Mouse (Mus musculus) neural tube, embryonic 15.5 days (tissue): ENCODE measurements at regions not wholly inside any gene's neighbourhood (a gene's known extent, or its start where the extent isn't known, plus 50 kb on each side); places are given as distances from the start of the nearest gene placed in this dataset.

Source experiments
- ATAC-seq: fragments of 200-750 bp; cut with Nextera tagmentation; 2 replicates; pipeline ENCODE4 v1.8.0; 2017; ENCODE audit warnings: mild to moderate bottlenecking, moderate TSS enrichment, moderate library complexity; ENCODE audit not compliant: low FRiP score
- H3K27ac ChIP-seq: fragments of 300-500 bp; sonication (generic); replicated peaks from 2 replicates; pipeline ENCODE4 v1.5.1; 2015; ENCODE audit warnings: mild to moderate bottlenecking, inconsistent platforms
- H3K27me3 ChIP-seq: fragments of 300-500 bp; sonication (generic); replicated peaks from 2 replicates; pipeline ENCODE4 v1.6.1; 2015; ENCODE audit warnings: inconsistent platforms
- H3K36me3 ChIP-seq: fragments of 300-500 bp; sonication (generic); 2 replicates; pipeline ENCODE4 v1.6.1; 2015; ENCODE audit warnings: inconsistent platforms
- H3K4me1 ChIP-seq: fragments of 300-500 bp; sonication (generic); 2 replicates; pipeline ENCODE4 v1.6.1; 2015; ENCODE audit warnings: inconsistent platforms
- H3K4me2 ChIP-seq: fragments of 300-500 bp; sonication (generic); 2 replicates; pipeline ENCODE4 v1.6.1; 2015; ENCODE audit warnings: inconsistent platforms, mild to moderate bottlenecking, moderate library complexity
- H3K4me3 ChIP-seq: fragments of 300-500 bp; sonication (generic); replicated peaks from 2 replicates; pipeline ENCODE4 v1.5.1; 2015; ENCODE audit warnings: mild to moderate bottlenecking, inconsistent platforms
- H3K9ac ChIP-seq: fragments of 300-500 bp; sonication (generic); replicated peaks from 2 replicates; pipeline ENCODE4 v1.6.1; 2015; ENCODE audit warnings: mild to moderate bottlenecking, inconsistent platforms
- H3K9me3 ChIP-seq: fragments of 300-500 bp; sonication (generic); replicated peaks from 2 replicates; pipeline ENCODE4 v1.6.1; 2016; ENCODE audit warnings: inconsistent platforms
- WGBS: fragments of 180-500 bp; shearing (Covaris S2); methylation state at CpG from one replicate; pipeline ENCODE4 v1.1.7; 2015; ENCODE audit warnings: mixed read lengths; 5-methylcytosine and 5-hydroxymethylcytosine counted together

DNA sequence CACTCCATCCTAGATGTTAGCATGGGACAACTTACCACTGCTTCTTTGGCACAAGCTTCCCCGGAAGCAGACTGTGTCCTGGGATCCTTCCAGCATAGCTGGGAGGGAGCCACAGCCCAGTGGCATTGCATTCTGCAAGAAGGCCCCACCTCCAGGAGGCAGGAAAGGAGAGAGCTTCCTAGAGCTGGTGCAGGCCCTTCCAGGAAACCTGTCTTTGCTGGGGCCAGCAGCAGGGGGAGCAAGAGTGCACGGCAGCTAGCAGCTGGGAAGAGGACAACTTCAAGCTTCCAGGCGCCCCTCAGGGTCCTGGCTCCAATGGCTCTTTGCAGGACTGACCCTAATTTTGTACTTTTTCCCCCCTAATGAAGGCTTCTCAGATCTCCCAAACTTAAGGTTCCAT, 115.4 kb upstream of the Sorcs3 start:
- Histone ChIP-seq H3K27me3 (no peaks in the 10 kb centered on the region), H3K36me3 (no peaks in the 10 kb centered on the region), H3K4me1 (no peaks in the 10 kb centered on the region), H3K4me3 (no peak overlapping the region), H3K27ac (no peak overlapping the region), H3K4me2 (no peak overlapping the region), H3K9me3 (0 out of 2 replicates have a peak, but pooled peaks cover 3% of the 10 kb centered on the region), H3K9ac (no peak overlapping the region)
- 30% methylated on average over 3 of the region's 3 CpGs for WGBS
- no peak for ATAC-seq

DNA sequence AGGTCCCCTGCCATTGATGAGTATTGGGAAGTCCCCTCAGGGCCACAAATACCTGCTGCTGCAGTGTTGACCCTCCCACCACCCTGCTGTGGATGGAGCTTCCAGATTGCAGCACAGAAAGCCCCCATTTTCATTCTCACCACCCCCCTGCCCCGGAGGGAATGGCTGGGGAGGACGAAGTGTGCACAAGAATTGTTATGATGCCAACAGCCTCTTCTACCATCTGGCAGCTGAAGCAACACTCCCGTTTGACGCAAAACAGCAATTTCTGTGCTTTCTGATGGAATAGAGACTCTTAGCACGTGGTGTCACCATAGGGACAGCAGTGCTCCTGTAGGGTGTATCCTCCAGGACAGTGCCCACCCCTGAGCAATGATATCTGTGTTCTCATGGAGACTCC, 108.5 kb upstream of the Sorcs3 start:
- H3K4me2 ChIP-seq, result no peak overlapping the region
- no peaks in the 10 kb centered on the region for H3K36me3 ChIP-seq
- H3K9ac ChIP-seq, result no peak overlapping the region
- H3K9me3 ChIP-seq, result no peaks in the 10 kb centered on the region
- no peak overlapping the region for H3K27ac ChIP-seq
- ATAC-seq, result no peak
- WGBS, result 65% methylated on average over 5 of the region's 5 CpGs
- H3K27me3 ChIP-seq, result no peaks in the 10 kb centered on the region
- peaks cover 11% of the 10 kb centered on the region; the same call in 1 of the 2 replicates for H3K4me1 ChIP-seq
- H3K4me3 ChIP-seq, result no peak overlapping the region

DNA sequence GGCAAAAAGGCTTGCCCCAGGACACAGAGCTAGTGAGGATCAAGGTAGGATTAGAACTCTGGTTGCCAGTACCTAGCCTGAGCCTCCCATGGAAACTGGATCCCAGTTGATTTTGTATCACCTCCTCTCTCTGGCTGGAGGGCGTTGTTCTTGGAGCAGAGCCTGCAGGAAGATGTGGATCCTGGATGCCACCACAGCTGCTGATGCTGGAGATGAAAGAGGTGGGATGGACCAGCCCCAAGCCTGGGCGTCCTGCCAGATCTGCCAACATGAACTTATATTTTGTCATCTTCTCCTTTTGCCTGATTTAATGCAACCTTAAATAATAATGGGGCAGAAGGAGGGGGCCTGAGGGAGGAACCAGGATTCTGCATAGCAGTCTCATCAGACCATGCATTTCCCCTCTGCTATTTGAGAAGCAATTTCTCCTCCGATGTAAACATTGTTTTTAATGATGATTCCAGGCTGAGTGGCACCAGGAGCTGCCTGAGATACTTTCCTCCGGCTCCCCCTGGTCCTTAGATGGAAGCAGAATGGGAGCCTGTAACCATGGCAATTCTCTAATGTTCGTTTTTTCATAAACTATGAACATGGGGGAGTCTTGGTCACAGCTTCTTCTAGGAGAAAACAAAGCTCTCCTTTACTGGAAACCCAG, 107.8 kb upstream of the Sorcs3 start:
- no peaks in the 10 kb centered on the region for H3K9me3 ChIP-seq
- H3K27me3 ChIP-seq, result no peaks in the 10 kb centered on the region
- no peak; the same call in 1 of the 2 replicates for ATAC-seq
- H3K4me1 ChIP-seq, result peaks cover 11% of the 10 kb centered on the region; the same call in 1 of the 2 replicates
- H3K36me3 ChIP-seq, result no peaks in the 10 kb centered on the region
- no peak overlapping the region for H3K4me3 ChIP-seq
- no peak overlapping the region for H3K9ac ChIP-seq
- 61% methylated on average over 5 of the region's 5 CpGs for WGBS
- no peak overlapping the region for H3K27ac ChIP-seq
- H3K4me2 ChIP-seq, result no peak overlapping the region

DNA sequence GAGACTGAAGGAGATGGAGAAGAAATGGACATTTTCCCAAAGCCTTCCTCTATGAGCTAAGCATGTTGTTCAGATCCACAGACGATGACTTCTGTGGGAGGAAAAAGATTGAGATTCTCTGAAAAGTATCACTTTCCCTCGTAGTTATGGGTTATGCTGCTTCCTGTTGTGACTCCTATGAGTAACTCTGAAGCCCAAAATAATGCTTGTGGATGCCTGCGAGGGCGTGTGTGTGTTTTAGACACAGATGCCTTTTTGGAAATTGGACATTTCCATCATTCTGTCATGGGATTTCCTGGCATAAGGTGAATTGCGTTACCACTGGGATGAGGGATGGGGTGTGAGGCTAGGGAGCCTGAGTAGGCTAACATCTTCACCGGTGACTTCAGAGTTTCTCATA, 104.8 kb upstream of the Sorcs3 start:
- Histone ChIP-seq H3K4me3 (no peak overlapping the region), H3K27me3 (no peaks in the 10 kb centered on the region), H3K27ac (no peak overlapping the region), H3K36me3 (no peaks in the 10 kb centered on the region), H3K4me2 (no peak overlapping the region), H3K9ac (no peak overlapping the region), H3K9me3 (no peaks in the 10 kb centered on the region), H3K4me1 (peaks cover 11% of the 10 kb centered on the region; the same call in 1 of the 2 replicates)
- ATAC-seq, result no peak
- WGBS, result 92% methylated on average over 6 of the region's 6 CpGs

GRCm38 (mm10) chr19:48115155-48115554, 90.7 kb upstream of the Sorcs3 start:
- H3K27me3 ChIP-seq, result no peaks in the 10 kb centered on the region
- H3K36me3 ChIP-seq, result no peaks in the 10 kb centered on the region
- H3K4me2 ChIP-seq, result no peak overlapping the region
- ATAC-seq, result no peak
- H3K4me1 ChIP-seq, result peaks cover 16% of the 10 kb centered on the region
- WGBS, result 26% methylated on average over 9 of the region's 9 CpGs
- H3K27ac ChIP-seq, result peak overlapping the region; percentile 23; the same call in 1 of the 2 replicates
- no peaks in the 10 kb centered on the region for H3K9me3 ChIP-seq
- H3K4me3 ChIP-seq, result no peak overlapping the region
- no peak overlapping the region for H3K9ac ChIP-seq

GRCm38 (mm10) chr19:48115728-48116127, 90.1 kb upstream of the Sorcs3 start:
- no peak for ATAC-seq
- no peaks in the 10 kb centered on the region for H3K36me3 ChIP-seq
- H3K9ac ChIP-seq, result no peak overlapping the region
- H3K4me1 ChIP-seq, result peaks cover 16% of the 10 kb centered on the region
- H3K4me3 ChIP-seq, result no peak overlapping the region
- no peak overlapping the region for H3K4me2 ChIP-seq
- WGBS, result 24% methylated on average over 8 of the region's 8 CpGs
- H3K27ac ChIP-seq, result peak overlapping the region; percentile 23; the same call in 1 of the 2 replicates
- no peaks in the 10 kb centered on the region for H3K27me3 ChIP-seq
- H3K9me3 ChIP-seq, result no peaks in the 10 kb centered on the region

- H3K36me3 ChIP-seq, result no peaks in the 10 kb centered on the region
- no peak overlapping the region for H3K4me2 ChIP-seq
- H3K27me3 ChIP-seq, result no peaks in the 10 kb centered on the region
- H3K27ac ChIP-seq, result no peak overlapping the region
- H3K9ac ChIP-seq, result no peak overlapping the region
- H3K4me3 ChIP-seq, result no peak overlapping the region
- peaks cover 18% of the 10 kb centered on the region for H3K4me1 ChIP-seq
- H3K9me3 ChIP-seq, result no peaks in the 10 kb centered on the region
- WGBS, result 16% methylated on average over 4 of the region's 4 CpGs
- ATAC-seq, result no peak
Observed at GRCm38 (mm10) chr19:48116689-48117088, 89.1 kb upstream of the Sorcs3 start.

DNA sequence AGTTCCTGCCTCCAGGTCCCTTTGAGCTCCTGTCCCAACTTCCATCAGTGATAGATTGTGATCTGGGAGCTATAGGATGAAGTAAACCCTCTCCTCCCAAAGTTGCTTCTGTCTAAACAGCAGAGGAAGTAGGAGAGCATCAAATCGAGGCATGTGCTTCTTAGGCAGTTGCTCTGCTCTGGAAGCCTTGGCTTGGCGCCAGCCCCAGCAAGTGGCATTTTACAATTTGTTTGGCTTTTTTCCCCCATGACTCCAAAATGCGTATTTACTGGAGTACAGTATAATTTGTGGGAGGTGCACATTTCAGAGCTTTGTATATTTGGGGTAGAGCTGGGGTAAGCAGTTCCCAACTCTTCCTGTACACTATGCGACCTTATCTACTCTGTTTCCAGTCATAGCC, 88.2 kb upstream of the Sorcs3 start:
- H3K27ac ChIP-seq, result no peak overlapping the region
- peaks cover 21% of the 10 kb centered on the region for H3K4me1 ChIP-seq

DNA sequence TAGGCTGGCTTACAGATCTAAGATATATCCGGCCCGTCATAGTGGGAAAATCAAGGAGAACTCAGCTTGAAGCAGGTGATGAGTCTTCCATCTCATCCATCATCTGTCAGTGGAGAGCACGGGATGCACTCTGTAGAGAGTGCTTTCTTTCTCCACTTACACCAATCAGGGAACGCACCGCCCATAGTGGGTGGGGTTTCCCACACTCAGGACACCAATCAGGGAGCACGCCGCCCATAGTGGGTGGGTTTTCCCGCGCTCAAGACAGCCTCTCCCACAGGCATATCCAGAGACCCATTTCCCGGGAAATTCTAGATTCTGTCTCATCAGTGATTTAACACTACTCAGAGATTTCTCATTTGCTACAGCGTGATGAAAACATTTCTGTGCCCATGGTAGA, 83.5 kb upstream of the Sorcs3 start:
- Histone ChIP-seq H3K36me3 (no peaks in the 10 kb centered on the region), H3K9ac (no peak overlapping the region), H3K4me1 (peaks cover 16% of the 10 kb centered on the region; the same call in 1 of the 2 replicates), H3K27me3 (no peaks in the 10 kb centered on the region), H3K9me3 (no peaks in the 10 kb centered on the region), H3K27ac (no peak overlapping the region), H3K4me2 (no peak overlapping the region), H3K4me3 (no peak overlapping the region)
- no peak for ATAC-seq
- WGBS, result 85% methylated on average over 11 of the region's 11 CpGs

More for the DNA sequence above, 88.2 kb upstream of the Sorcs3 start:
- ATAC-seq, result no peak
- H3K4me3 ChIP-seq, result no peak overlapping the region
- no peaks in the 10 kb centered on the region for H3K27me3 ChIP-seq
- no peaks in the 10 kb centered on the region for H3K9me3 ChIP-seq
- H3K4me2 ChIP-seq, result no peak overlapping the region
- H3K36me3 ChIP-seq, result no peaks in the 10 kb centered on the region
- H3K9ac ChIP-seq, result no peak overlapping the region
- WGBS, result 64% methylated on average over 4 of the region's 4 CpGs

DNA sequence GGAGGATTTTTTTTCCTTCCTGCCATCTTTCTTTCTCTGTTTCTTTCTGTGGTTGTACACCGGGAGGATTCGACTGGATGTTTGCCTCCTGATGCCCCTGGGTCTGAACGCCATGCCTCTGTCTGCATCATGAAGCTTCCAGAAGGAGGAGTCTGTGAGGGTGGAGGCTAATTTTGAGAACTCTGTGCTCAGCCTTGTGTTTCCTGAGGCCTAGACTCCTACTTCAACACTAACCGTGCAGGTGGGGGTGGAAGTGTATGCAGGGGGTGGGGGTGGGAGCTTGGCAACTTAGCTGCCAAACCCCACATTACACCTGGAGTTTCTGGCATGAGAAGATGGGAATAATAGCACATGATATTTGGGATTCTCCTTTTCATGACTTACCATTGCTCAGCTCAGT, 82.0 kb upstream of the Sorcs3 start:
- Histone ChIP-seq H3K4me1 (peaks cover 12% of the 10 kb centered on the region; the same call in 1 of the 2 replicates), H3K36me3 (no peaks in the 10 kb centered on the region), H3K27ac (no peak overlapping the region), H3K9me3 (no peaks in the 10 kb centered on the region), H3K9ac (no peak overlapping the region), H3K4me2 (no peak overlapping the region), H3K4me3 (no peak overlapping the region), H3K27me3 (no peaks in the 10 kb centered on the region)
- WGBS, result 64% methylated on average over 4 of the region's 4 CpGs
- ATAC-seq, result no peak

GRCm38 (mm10) chr19:48125731-48126130, 80.1 kb upstream of the Sorcs3 start:
- Histone ChIP-seq H3K36me3 (no peaks in the 10 kb centered on the region), H3K9me3 (no peaks in the 10 kb centered on the region), H3K4me2 (no peak overlapping the region), H3K4me3 (no peak overlapping the region), H3K9ac (no peak overlapping the region), H3K27me3 (no peaks in the 10 kb centered on the region), H3K27ac (no peak overlapping the region), H3K4me1 (peaks cover 12% of the 10 kb centered on the region; the same call in 1 of the 2 replicates)
- WGBS, result 80% methylated on average over 6 of the region's 6 CpGs
- ATAC-seq, result no peak

- Histone ChIP-seq H3K27ac (no peak overlapping the region), H3K36me3 (no peaks in the 10 kb centered on the region), H3K9ac (no peak overlapping the region), H3K9me3 (no peaks in the 10 kb centered on the region), H3K4me1 (peaks cover 6% of the 10 kb centered on the region; the same call in 1 of the 2 replicates), H3K4me2 (no peak overlapping the region), H3K27me3 (no peaks in the 10 kb centered on the region), H3K4me3 (no peak overlapping the region)
- WGBS, result 33% methylated on average over 12 of the region's 12 CpGs
- ATAC-seq, result no peak
Observed at GRCm38 (mm10) chr19:48128089-48128488, 77.7 kb upstream of the Sorcs3 start.
